Mouse (Mus musculus): Measurements from ENCODE around the gene Trap1. TPM values are rescaled to one million over a fixed set of nuclear protein-coding genes. Genes with fewer than 3 reads are reported as not detected.

The Trap1 gene
- 55.3 and 61.2 TPM in 2 replicates for polyA plus RNA-seq (2015; fragmentation: Nextera tagmentation; extraction: Ambion mirVana)

DNA sequence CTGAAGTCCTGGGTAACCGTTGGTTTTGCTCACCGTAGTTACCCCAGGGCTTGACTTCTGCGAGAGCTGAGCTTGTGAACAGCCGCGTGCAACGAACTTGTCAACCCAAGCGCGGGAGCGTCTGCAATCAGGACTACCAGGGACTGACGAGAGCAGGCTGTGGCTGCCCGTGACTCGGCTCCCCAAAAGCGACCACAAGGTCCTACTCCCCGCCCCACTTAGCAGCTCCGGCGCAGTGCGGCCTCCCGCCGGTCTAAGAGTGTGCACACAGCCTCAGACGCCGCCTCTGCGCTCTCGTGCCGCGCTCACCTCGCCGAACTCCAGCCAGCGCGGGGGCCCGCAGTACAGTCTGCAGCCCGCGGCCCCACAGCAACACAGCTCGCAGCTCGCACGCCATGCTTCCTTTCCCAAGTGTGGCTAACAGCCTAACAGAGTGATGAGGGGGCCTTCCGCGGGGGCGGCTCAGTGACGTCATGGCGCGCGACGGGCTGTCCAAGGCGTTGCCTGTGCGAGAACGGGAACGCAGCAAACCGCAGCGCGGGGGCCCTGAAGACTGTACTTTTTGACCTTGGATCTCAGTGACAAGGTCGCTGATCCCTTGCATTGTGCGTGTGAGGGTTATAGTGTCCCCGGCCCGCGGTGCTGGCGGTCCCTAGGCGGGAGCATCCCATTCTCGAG, at the start of gene Trap1:
Gene Trap1 (minus strand): TSS at position 444 of the 678 bp plus-strand sequence.
- under 1% methylated on average over 58 of the region's 58 CpGs for WGBS (ENCODE audit: insufficient replicate concordance)
- Histone ChIP-seq H3K4me1 (ENCODE audit: insufficient read depth) (peaks cover 20% of the 10 kb centered on the region), H3K4me3 (ENCODE audit: low read depth, low read length) (peak within 1 kb of the TSS; percentile 77)

DNA sequence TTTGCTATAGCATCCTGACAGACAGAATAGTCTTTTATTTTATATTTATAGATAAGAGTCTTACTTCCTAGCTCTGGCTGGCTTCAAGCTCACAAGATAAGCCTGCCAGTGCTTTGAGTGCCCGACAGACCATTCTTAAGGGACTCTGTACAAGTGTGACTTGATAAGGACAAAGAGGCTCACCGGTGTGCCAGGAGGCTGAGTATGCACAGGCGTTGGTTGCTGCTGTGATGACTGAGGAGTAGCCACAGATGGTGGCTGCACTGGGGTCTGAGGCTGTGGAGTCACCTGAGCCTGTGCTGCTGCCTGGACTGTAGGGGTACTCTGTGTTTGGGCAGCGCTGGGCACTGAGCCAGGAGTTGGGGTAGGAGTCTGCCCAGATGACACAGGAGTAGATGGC, 39.4 kb upstream of the Trap1 start:
- peaks cover 69% of the 10 kb centered on the region for H3K36me3 ChIP-seq (replicated peaks; ENCODE audit: insufficient read depth, low read length)
- H3K9ac ChIP-seq (replicated peaks), result no peak overlapping the region
- no peaks in the 10 kb centered on the region for H3K9me3 ChIP-seq (ENCODE audit: low read length)
- TF ChIP-seq EP300 (IDR thresholded peaks at IDR 0.05; ENCODE audit: low read depth) (no peak), CTCF (IDR thresholded peaks at IDR 0.05; ENCODE audit: low read depth) (no peak)
- H3K4me1 ChIP-seq (ENCODE audit: insufficient read depth), result no peaks in the 10 kb centered on the region
- ATAC-seq, result peak; percentile 43; the same call in 1 of the 2 replicates
- H3K4me2 ChIP-seq (ENCODE audit: low read depth, low read length), result no peak overlapping the region
- DNase-seq, result no peak
- H3K27me3 ChIP-seq (ENCODE audit: insufficient read depth, low read length), result no peaks in the 10 kb centered on the region
- WGBS (ENCODE audit: insufficient replicate concordance), result 63% methylated on average over 4 of the region's 4 CpGs
- no peak overlapping the region for H3K4me3 ChIP-seq (ENCODE audit: low read depth, low read length)
- H3K27ac ChIP-seq (ENCODE audit: low read depth), result no peak overlapping the region

More for the DNA sequence above, at the start of gene Trap1:
- Histone ChIP-seq H3K9me3 (ENCODE audit: low read length) (no peaks in the 10 kb centered on the region), H3K27ac (ENCODE audit: low read depth) (peak within 1 kb of the TSS; percentile 94), H3K36me3 (replicated peaks; ENCODE audit: insufficient read depth, low read length) (0 out of 2 replicates have a peak, but pooled peaks cover 2% of the 10 kb centered on the region), H3K27me3 (ENCODE audit: insufficient read depth, low read length) (no peaks in the 10 kb centered on the region), H3K9ac (replicated peaks) (peak within 1 kb of the TSS; percentile 85), H3K4me2 (ENCODE audit: low read depth, low read length) (peak within 1 kb of the TSS; percentile 80)
- TF ChIP-seq CTCF (IDR thresholded peaks at IDR 0.05; ENCODE audit: low read depth) (no peak), EP300 (IDR thresholded peaks at IDR 0.05; ENCODE audit: low read depth) (peak; percentile 49; the same call in 1 of the 2 replicates)
- DNase-seq (peak; percentile 95), ATAC-seq (peak; percentile 96)

DNA sequence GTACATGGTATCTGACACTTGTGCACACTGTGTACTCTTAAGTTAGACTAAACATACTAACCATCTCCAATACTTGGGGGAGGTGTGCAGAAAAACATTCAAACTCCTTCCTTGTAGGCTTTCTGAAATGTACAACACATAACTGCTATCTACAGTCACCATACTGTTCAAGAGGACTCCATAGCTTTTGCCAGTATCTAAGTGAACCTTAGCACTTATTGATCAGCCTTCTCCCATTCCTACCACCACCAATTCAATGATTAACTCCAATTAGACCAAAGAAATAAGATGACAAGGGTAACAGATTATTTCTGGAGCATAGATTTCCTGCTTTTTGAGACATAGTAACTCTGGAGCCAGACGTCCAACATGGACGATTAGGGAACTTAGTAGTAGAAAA, 22.7 kb upstream of the Trap1 start:
- 0 out of 2 replicates have a peak, but pooled peaks cover 3% of the 10 kb centered on the region for H3K4me1 ChIP-seq (ENCODE audit: insufficient read depth)
- H3K9me3 ChIP-seq (ENCODE audit: low read length), result no peaks in the 10 kb centered on the region
- H3K9ac ChIP-seq (replicated peaks), result no peak overlapping the region
- H3K27me3 ChIP-seq (ENCODE audit: insufficient read depth, low read length), result no peaks in the 10 kb centered on the region
- WGBS (ENCODE audit: insufficient replicate concordance), result 55% methylated on average over 2 of the region's 2 CpGs
- no peak overlapping the region for H3K27ac ChIP-seq (ENCODE audit: low read depth)
- H3K4me3 ChIP-seq (ENCODE audit: low read depth, low read length), result no peak overlapping the region
- H3K36me3 ChIP-seq (replicated peaks; ENCODE audit: insufficient read depth, low read length), result peaks cover 51% of the 10 kb centered on the region
- DNase-seq, result no peak
- TF ChIP-seq CTCF (IDR thresholded peaks at IDR 0.05; ENCODE audit: low read depth) (no peak), EP300 (IDR thresholded peaks at IDR 0.05; ENCODE audit: low read depth) (no peak)
- 0 out of 2 replicates have a peak overlapping the region, but pooled peaks have one; percentile 13 for H3K4me2 ChIP-seq (ENCODE audit: low read depth, low read length)
- ATAC-seq, result peak; percentile 87

DNA sequence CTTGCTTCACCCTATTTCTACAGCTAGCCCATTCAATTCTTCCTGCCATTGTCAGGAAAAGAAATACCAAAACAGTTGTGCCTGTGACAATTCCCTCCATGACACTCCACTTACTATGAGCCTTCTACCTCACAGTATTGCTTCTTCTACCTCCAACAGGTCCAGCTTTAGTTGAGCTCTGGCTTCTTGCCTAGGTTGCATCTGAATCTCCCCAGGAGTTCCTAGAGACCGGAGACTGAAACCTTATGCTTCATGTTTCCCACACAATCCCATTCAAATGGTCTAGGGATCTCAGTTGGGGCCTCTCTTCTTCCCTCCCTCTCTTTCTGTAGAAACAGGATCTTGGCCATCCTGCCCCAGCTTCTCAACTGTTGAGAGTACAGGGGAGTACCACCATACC, 19.9 kb upstream of the Trap1 start:
- DNase-seq (no peak), ATAC-seq (no peak)
- Histone ChIP-seq H3K36me3 (replicated peaks; ENCODE audit: insufficient read depth, low read length) (peaks cover 71% of the 10 kb centered on the region), H3K4me2 (ENCODE audit: low read depth, low read length) (no peak overlapping the region), H3K27me3 (ENCODE audit: insufficient read depth, low read length) (no peaks in the 10 kb centered on the region), H3K27ac (ENCODE audit: low read depth) (no peak overlapping the region), H3K9ac (replicated peaks) (no peak overlapping the region), H3K4me1 (ENCODE audit: insufficient read depth) (0 out of 2 replicates have a peak, but pooled peaks cover 3% of the 10 kb centered on the region), H3K4me3 (ENCODE audit: low read depth, low read length) (no peak overlapping the region), H3K9me3 (ENCODE audit: low read length) (no peaks in the 10 kb centered on the region)
- TF ChIP-seq EP300 (IDR thresholded peaks at IDR 0.05; ENCODE audit: low read depth), result no peak
- no peak for TF ChIP-seq CTCF (IDR thresholded peaks at IDR 0.05; ENCODE audit: low read depth)
- WGBS (ENCODE audit: insufficient replicate concordance), result 93% methylated on average over 1 of the region's 1 CpGs

DNA sequence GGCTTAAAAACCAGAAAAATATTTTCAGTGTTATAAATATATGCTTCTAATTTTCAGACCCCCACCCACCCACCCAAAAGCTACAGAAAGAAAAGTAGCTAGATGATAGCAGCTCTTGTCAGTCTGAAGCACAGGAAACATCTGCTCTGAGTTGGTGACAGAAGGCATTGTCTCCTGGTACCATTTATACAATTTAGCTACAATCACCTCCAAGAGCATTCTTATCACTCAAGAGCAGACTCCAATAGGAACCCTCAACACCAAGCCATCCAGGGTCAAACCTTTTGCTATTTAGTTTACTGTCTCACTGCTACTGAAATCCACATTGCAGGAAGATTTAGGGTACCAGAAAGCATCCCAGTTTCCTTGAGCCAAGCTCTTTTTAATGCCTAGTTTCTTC, 19.3 kb upstream of the Trap1 start:
- no peak overlapping the region for H3K27ac ChIP-seq (ENCODE audit: low read depth)
- TF ChIP-seq EP300 (IDR thresholded peaks at IDR 0.05; ENCODE audit: low read depth) (no peak), CTCF (IDR thresholded peaks at IDR 0.05; ENCODE audit: low read depth) (no peak)
- DNase-seq (no peak), ATAC-seq (no peak)
- no peaks in the 10 kb centered on the region for H3K27me3 ChIP-seq (ENCODE audit: insufficient read depth, low read length)
- no peak overlapping the region for H3K4me2 ChIP-seq (ENCODE audit: low read depth, low read length)
- H3K9me3 ChIP-seq (ENCODE audit: low read length), result no peaks in the 10 kb centered on the region
- peaks cover 76% of the 10 kb centered on the region for H3K36me3 ChIP-seq (replicated peaks; ENCODE audit: insufficient read depth, low read length)
- 0 out of 2 replicates have a peak, but pooled peaks cover 3% of the 10 kb centered on the region for H3K4me1 ChIP-seq (ENCODE audit: insufficient read depth)
- H3K9ac ChIP-seq (replicated peaks), result no peak overlapping the region
- H3K4me3 ChIP-seq (ENCODE audit: low read depth, low read length), result no peak overlapping the region

DNA sequence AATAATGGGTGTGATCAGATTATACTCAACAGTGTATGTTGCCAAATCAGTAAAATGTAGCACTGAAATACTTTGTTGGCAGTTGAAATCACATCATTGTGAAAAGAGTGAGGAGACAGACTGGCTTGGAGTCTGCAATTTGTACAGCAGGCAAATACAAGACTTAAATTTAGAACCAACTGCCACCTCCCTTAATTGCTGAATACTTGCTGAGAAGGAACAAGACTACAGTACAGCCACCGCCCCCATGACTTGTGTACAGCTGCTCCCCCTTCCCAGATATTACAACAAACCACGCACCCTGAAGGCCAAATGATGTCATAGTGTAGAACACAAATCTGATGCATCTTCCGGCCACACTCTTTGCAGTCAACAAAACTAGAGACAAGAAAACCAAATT, 18.5 kb upstream of the Trap1 start:
- Histone ChIP-seq H3K9me3 (ENCODE audit: low read length) (no peaks in the 10 kb centered on the region), H3K27ac (ENCODE audit: low read depth) (no peak overlapping the region), H3K9ac (replicated peaks) (no peak overlapping the region), H3K4me3 (ENCODE audit: low read depth, low read length) (no peak overlapping the region), H3K27me3 (ENCODE audit: insufficient read depth, low read length) (no peaks in the 10 kb centered on the region), H3K4me2 (ENCODE audit: low read depth, low read length) (no peak overlapping the region), H3K4me1 (ENCODE audit: insufficient read depth) (no peaks in the 10 kb centered on the region), H3K36me3 (replicated peaks; ENCODE audit: insufficient read depth, low read length) (peaks cover 76% of the 10 kb centered on the region)
- TF ChIP-seq EP300 (IDR thresholded peaks at IDR 0.05; ENCODE audit: low read depth), result no peak
- no peak for TF ChIP-seq CTCF (IDR thresholded peaks at IDR 0.05; ENCODE audit: low read depth)
- ATAC-seq, result no peak
- DNase-seq, result no peak
- whole genome bisulfite sequencing (ENCODE audit: insufficient replicate concordance), result 91% methylated on average over 3 of the region's 3 CpGs

All from liver, postnatal 0 days (tissue).